In the genomic region with DNA sequence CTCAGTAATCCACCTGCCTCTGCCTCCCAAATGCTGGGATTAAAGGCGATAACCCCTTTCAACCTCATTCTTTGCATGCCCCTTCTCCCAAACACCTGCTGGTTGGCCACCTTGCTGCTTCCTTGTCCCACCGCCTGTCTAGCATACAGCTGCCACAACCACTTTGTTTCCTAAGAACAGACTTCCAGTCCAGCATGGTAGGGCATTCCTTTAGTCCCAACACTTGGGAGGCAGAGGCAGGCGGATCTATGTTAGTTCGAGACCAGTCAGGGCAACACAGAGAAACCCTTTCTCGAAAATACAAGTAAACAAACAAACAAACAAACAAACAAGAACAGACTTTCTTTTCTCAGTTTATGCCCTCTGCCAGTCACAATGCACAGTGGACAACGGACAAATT, we compare ENCODE assay signal across 8 mouse cellular contexts. TPM values are rescaled to one million over a fixed set of nuclear protein-coding genes. Genes with fewer than 3 reads are reported as not detected.
DNase-seq lines count a peak whose midpoint lies in the region; ATAC-seq and TF ChIP-seq lines count a peak whose summit lies in the region.

No protein-coding gene starts in this region.

- no peaks in the 10 kb centered on the region for H3K9me3 ChIP-seq in embryonic facial prominence, embryonic 12.5 days
- H3K9me3 ChIP-seq in hindbrain, embryonic 16.5 days (ENCODE audit: control insufficient read depth, low read length) = no peaks in the 10 kb centered on the region

- H3K4me2 ChIP-seq in embryonic facial prominence, embryonic 12.5 days (replicated peaks) = peak overlapping the region; percentile 96
- peak overlapping the region; percentile 69 for H3K4me2 ChIP-seq in hindbrain, embryonic 16.5 days (ENCODE audit: low read length)
- H3K4me2 ChIP-seq in myocyte (ENCODE audit: low read depth) = peak overlapping the region; percentile 89

- H3K27ac ChIP-seq in left cerebral cortex, adult 2 months = no peak overlapping the region; the same call in 1 of the 2 replicates
- H3K27ac ChIP-seq in embryonic facial prominence, embryonic 12.5 days = no peak overlapping the region
- no peak overlapping the region for H3K27ac ChIP-seq in hindbrain, embryonic 16.5 days (ENCODE audit: low read depth, low read length)

- no peak for DNase-seq in left cerebral cortex, adult 2 months (ENCODE audit: extremely low spot score in 1 of 2, low spot score in 2 of 2)
- no peak for DNase-seq in left cerebral cortex, adult 11 months (ENCODE audit: low spot score)
- no peak for DNase-seq in layer of hippocampus, adult 11-12 months (ENCODE audit: low spot score)
- DNase-seq in left cerebral cortex, postnatal 25 days (ENCODE audit: low spot score in 2 of 2) = no peak

- peaks cover 24% of the 10 kb centered on the region for H3K4me1 ChIP-seq in embryonic facial prominence, embryonic 12.5 days
- peaks cover 24% of the 10 kb centered on the region for H3K4me1 ChIP-seq in hindbrain, embryonic 16.5 days (ENCODE audit: control insufficient read depth, insufficient read depth, low read depth, low read length)

- 48% methylated on average over 6 of the region's 6 CpGs for WGBS in embryonic facial prominence, embryonic 12.5 days
- WGBS in hindbrain, embryonic 16.5 days = 42% methylated on average over 6 of the region's 6 CpGs

- ATAC-seq in embryonic facial prominence, embryonic 12.5 days (ENCODE audit: insufficient number of reproducible peaks, insufficient read depth, low FRiP score, low TSS enrichment) = no peak
- no peak for ATAC-seq in hindbrain, embryonic 16.5 days
- no peak for ATAC-seq in CD4-positive, CD25-positive, alpha-beta regulatory T cell, adult 4 months

- no peak for TF ChIP-seq POLR2A in myocyte (IDR thresholded peaks at IDR 0.05; ENCODE audit: insufficient read length, low read depth)

- intact Hi-C loops in left cerebral cortex, adult 2 months (cut with DNase I) = loop anchor here (5.0 kb wide), 1 partner anchor 93 kb away; the partner anchor contains the start of gene Gm42517
- intact Hi-C loops in left cerebral cortex, postnatal 25 days (cut with DNase I) = loop anchor here (2.0 to 5.0 kb wide), 2 partner anchors 26 to 93 kb away; partner anchors contain the start of genes Atp5k and Gm42517

- H3ac ChIP-seq in myocyte (ENCODE audit: control insufficient read depth, insufficient read length) = no peak overlapping the region

- peak overlapping the region; percentile 79 for H3K4me3 ChIP-seq in left cerebral cortex, adult 2 months
- peak overlapping the region; percentile 89 for H3K4me3 ChIP-seq in embryonic facial prominence, embryonic 12.5 days
- H3K4me3 ChIP-seq in hindbrain, embryonic 16.5 days (ENCODE audit: low read length) = peak overlapping the region; percentile 96
- peak overlapping the region; percentile 92 for H3K4me3 ChIP-seq in myocyte

- no peaks in the 10 kb centered on the region for H3K36me3 ChIP-seq in embryonic facial prominence, embryonic 12.5 days
- H3K36me3 ChIP-seq in hindbrain, embryonic 16.5 days (ENCODE audit: control insufficient read depth, insufficient read depth, low read length) = no peaks in the 10 kb centered on the region
- H3K36me3 ChIP-seq in myocyte (ENCODE audit: control insufficient read depth, insufficient read depth) = no peaks in the 10 kb centered on the region

- 0 out of 2 replicates have a peak, but pooled peaks cover 3% of the 10 kb centered on the region for H3K27me3 ChIP-seq in embryonic facial prominence, embryonic 12.5 days
- peaks cover 6% of the 10 kb centered on the region; the same call in 1 of the 2 replicates for H3K27me3 ChIP-seq in hindbrain, embryonic 16.5 days (replicated peaks; ENCODE audit: control insufficient read depth, insufficient read depth, low read length)
- H3K27me3 ChIP-seq in myocyte (ENCODE audit: control insufficient read depth, insufficient read depth, insufficient read length) = no peaks in the 10 kb centered on the region

- H3K79me2 ChIP-seq in myocyte (ENCODE audit: control insufficient read depth, insufficient read depth) = peaks cover 42% of the 10 kb centered on the region

- no peak for TF ChIP-seq CTCF in left cerebral cortex, adult 2 months (IDR thresholded peaks at IDR 0.05)

- no peak overlapping the region for H3K9ac ChIP-seq in embryonic facial prominence, embryonic 12.5 days
- peak overlapping the region; percentile 100 for H3K9ac ChIP-seq in hindbrain, embryonic 16.5 days (ENCODE audit: low read depth, low read length)

TF ChIP-seq in myocyte, 11 proteins besides CTCF, POLR2A, EP300 and RAD21:
- TF ChIP-seq REST (IDR thresholded peaks at IDR 0.05; ENCODE audit: insufficient read depth, insufficient read length) (no peak), MYOD1 (IDR thresholded peaks at IDR 0.05; ENCODE audit: control insufficient read depth in 1 of 3, insufficient read length in 2 of 3, low read depth in 2 of 3) (no peak), SRF (IDR thresholded peaks at IDR 0.05; ENCODE audit: control insufficient read depth, insufficient read length, low read depth) (no peak), MYOG (IDR thresholded peaks at IDR 0.05; ENCODE audit: control insufficient read depth in 1 of 3, insufficient read depth in 1 of 3, insufficient read length in 2 of 3, low read depth in 2 of 3) (no peak), MAX (IDR thresholded peaks at IDR 0.05; ENCODE audit: low read depth) (no peak), POLR2AphosphoS2 (IDR thresholded peaks at IDR 0.05; ENCODE audit: insufficient read length, low read depth) (no peak), TCF12 (IDR thresholded peaks at IDR 0.05; ENCODE audit: insufficient read depth, poor library complexity, severe bottlenecking) (no peak), E2F4 (IDR thresholded peaks at IDR 0.05; ENCODE audit: insufficient read depth) (no peak), TCF3 (IDR thresholded peaks at IDR 0.05; ENCODE audit: insufficient read length, low read depth) (no peak), USF1 (IDR thresholded peaks at IDR 0.05; ENCODE audit: low read depth) (no peak), CEBPB (IDR thresholded peaks at IDR 0.05; ENCODE audit: insufficient read depth, poor library complexity, severe bottlenecking) (no peak)
TF ChIP-seq in myocyte: peak in this region for 0.

RNA-seq across cellular contexts. Expression of gene Pcgf3, which starts 0.6 kb away (rescaled TPM):
- 10 to 100 TPM; 46.6 to 47.3 TPM for total RNA-seq in left cerebral cortex, adult 2 months (2021)
- polyA plus RNA-seq in embryonic facial prominence, embryonic 12.5 days (2016; fragmentation: Nextera tagmentation; extraction: Ambion mirVana) = 30.6 and 34.7 TPM in 2 replicates
- polyA plus RNA-seq in hindbrain, embryonic 16.5 days (2015; fragmentation: Nextera tagmentation; extraction: Ambion mirVana) = 20.2 and 22.8 TPM in 2 replicates
- 19.7 TPM for polyA plus RNA-seq in myocyte (2012; fragmentation: generic; extraction: Trizol)
- 10 to 100 TPM; 47.2 to 58.5 TPM for total RNA-seq in left cerebral cortex, postnatal 25 days (2021)
- polyA plus RNA-seq in CD4-positive, CD25-positive, alpha-beta regulatory T cell, adult 4 months (2017; shearing (Covaris generic)) = 1 to 10 TPM; 3.2 to 3.6 TPM

RNA-seq across cellular contexts. Expression of gene Mfsd7a, which starts 11.8 kb away (rescaled TPM):
- under 1 TPM; 0.75 TPM for total RNA-seq in left cerebral cortex, adult 2 months (2021)
- polyA plus RNA-seq in embryonic facial prominence, embryonic 12.5 days (2016; fragmentation: Nextera tagmentation; extraction: Ambion mirVana) = 0.18 TPM in 2 replicates
- 0.20 and 0.29 TPM in 2 replicates for polyA plus RNA-seq in hindbrain, embryonic 16.5 days (2015; fragmentation: Nextera tagmentation; extraction: Ambion mirVana)
- 17.1 TPM for polyA plus RNA-seq in myocyte (2012; fragmentation: generic; extraction: Trizol)
- under 1 TPM; 0.25 to 0.69 TPM for total RNA-seq in left cerebral cortex, postnatal 25 days (2021)
- not detected for polyA plus RNA-seq in CD4-positive, CD25-positive, alpha-beta regulatory T cell, adult 4 months (2017; shearing (Covaris generic))

RNA-seq across cellular contexts. Expression of gene Atp5k, which starts 26.2 kb away (rescaled TPM):
- 100 to 1,000 TPM; 222 to 225 TPM for total RNA-seq in left cerebral cortex, adult 2 months (2021)
- 453 and 457 TPM in 2 replicates for polyA plus RNA-seq in embryonic facial prominence, embryonic 12.5 days (2016; fragmentation: Nextera tagmentation; extraction: Ambion mirVana)
- 329 and 384 TPM in 2 replicates for polyA plus RNA-seq in hindbrain, embryonic 16.5 days (2015; fragmentation: Nextera tagmentation; extraction: Ambion mirVana)
- 1,348 TPM for polyA plus RNA-seq in myocyte (2012; fragmentation: generic; extraction: Trizol)
- total RNA-seq in left cerebral cortex, postnatal 25 days (2021) = 100 to 1,000 TPM; 270 to 287 TPM
- polyA plus RNA-seq in CD4-positive, CD25-positive, alpha-beta regulatory T cell, adult 4 months (2017; shearing (Covaris generic)) = 100 to 1,000 TPM; 145 to 234 TPM

Comparison
In these comparisons a context has a peak if more than half of its experiments do, and no peak if none do; other contexts are left out.
1. RNA of gene Mfsd7a, which starts 11.8 kb away (polyA plus RNA-seq): 17.1 TPM in myocyte (single experiment); 0.20 to 0.29 TPM in hindbrain, embryonic 16.5 days, 0.18 TPM in embryonic facial prominence, embryonic 12.5 days and not detected in CD4-positive, CD25-positive, alpha-beta regulatory T cell, adult 4 months; every median in the first group is over 10 times any median in the second.
2. Peak in every context shown above with its lines, with median percentiles within 50 percentile points of each other: H3K4me3 ChIP-seq and H3K4me2 ChIP-seq.